Mouse (Mus musculus): ENCODE data around the gene Smgc. TPM values are rescaled to one million over a fixed set of nuclear protein-coding genes. Genes with fewer than 3 reads are reported as not detected.

Gene Smgc
- polyA plus RNA-seq, 1 experiment from 2014 or later = not detected

Other genes with a start within 250 kb of the Smgc start
- gene Lrrk2, start 165.1 kb upstream of the Smgc start, polyA plus RNA-seq (2014; fragmentation: Nextera tagmentation; extraction: Ambion mirVana) = 2.9 and 4.1 TPM in 2 replicates
- gene Cntn1, start 212.9 kb downstream of the Smgc start, polyA plus RNA-seq (2014; fragmentation: Nextera tagmentation; extraction: Ambion mirVana) = 3.3 and 4.0 TPM in 2 replicates